31 mouse cellular contexts compared by ENCODE assay signal in the genomic region with DNA sequence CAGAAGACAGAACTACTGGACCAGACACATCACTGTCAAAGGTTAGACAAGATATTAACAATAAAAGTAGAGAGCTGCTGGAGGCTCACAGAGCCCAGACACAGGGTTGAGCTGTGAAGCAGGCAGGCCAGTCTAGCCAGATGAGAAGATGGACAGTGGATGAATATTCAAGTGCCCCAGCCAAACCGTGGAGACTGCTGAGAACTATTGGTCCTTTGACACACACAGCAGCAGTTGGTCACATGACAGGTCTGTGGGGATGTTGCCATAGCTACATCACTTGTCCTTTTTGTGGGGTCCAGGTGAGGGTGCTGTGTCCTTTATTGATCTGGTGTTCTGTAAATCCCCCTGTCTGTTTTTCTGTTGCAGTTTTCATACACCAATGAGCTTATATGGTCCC. TPM values are rescaled to one million over a fixed set of nuclear protein-coding genes. Genes with fewer than 3 reads are reported as not detected.
DNase-seq lines count a peak whose midpoint lies in the region; ATAC-seq and TF ChIP-seq lines count a peak whose summit lies in the region.
"Had no signal": no experiment of that assay in that cellular context is flagged by ENCODE, and none has a peak within 500 bp of the region (broad histone marks: within the 10 kb centered on the region; RNA-seq: fewer than 3 reads in every experiment).

No protein-coding gene starts in this region.

- H3K4me2 ChIP-seq in neural tube, embryonic 11.5 days (ENCODE audit: low read depth): no peak overlapping the region
- H3K4me2 ChIP-seq in neural tube, embryonic 15.5 days: no peak overlapping the region
- no peak overlapping the region for H3K4me2 ChIP-seq in forebrain, embryonic 14.5 days (ENCODE audit: low read length)
- H3K4me2 ChIP-seq in hindbrain, embryonic 16.5 days (ENCODE audit: low read length): no peak overlapping the region
- H3K4me2 ChIP-seq in midbrain, postnatal 0 days (ENCODE audit: low read depth, low read length, poor library complexity, severe bottlenecking): no peak overlapping the region
- H3K4me2 ChIP-seq in liver, embryonic 11.5 days: no peak overlapping the region
- H3K4me2 ChIP-seq: heart, embryonic 15.5 days; limb, embryonic 12.5 days; neural tube, embryonic 13.5 days had no signal

- WGBS in neural tube, embryonic 11.5 days: 0% methylated on average over 1 of the region's 1 CpGs
- 7% methylated on average over 1 of the region's 1 CpGs for WGBS in neural tube, embryonic 15.5 days
- WGBS in forebrain, embryonic 14.5 days: 0% methylated on average over 1 of the region's 1 CpGs
- WGBS in hindbrain, embryonic 16.5 days: 0% methylated on average over 1 of the region's 1 CpGs
- WGBS in midbrain, postnatal 0 days: 8% methylated on average over 1 of the region's 1 CpGs
- 14% methylated on average over 1 of the region's 1 CpGs for WGBS in liver, embryonic 11.5 days

- no peaks in the 10 kb centered on the region for H3K9me3 ChIP-seq in neural tube, embryonic 11.5 days (ENCODE audit: control insufficient read depth, low read length)
- no peaks in the 10 kb centered on the region for H3K9me3 ChIP-seq in neural tube, embryonic 15.5 days (replicated peaks)
- H3K9me3 ChIP-seq in forebrain, embryonic 14.5 days (replicated peaks; ENCODE audit: control insufficient read depth, low read length): no peaks in the 10 kb centered on the region
- no peaks in the 10 kb centered on the region for H3K9me3 ChIP-seq in hindbrain, embryonic 16.5 days (ENCODE audit: control insufficient read depth, low read length)
- H3K9me3 ChIP-seq in midbrain, postnatal 0 days (ENCODE audit: low read length): no peaks in the 10 kb centered on the region
- H3K9me3 ChIP-seq in liver, embryonic 11.5 days (ENCODE audit: control insufficient read depth, low read length): no peaks in the 10 kb centered on the region
- H3K9me3 ChIP-seq: heart, embryonic 15.5 days; neural tube, embryonic 13.5 days had no signal

- H3K36me3 ChIP-seq in neural tube, embryonic 11.5 days (ENCODE audit: control insufficient read depth, insufficient read depth, low read length): no peaks in the 10 kb centered on the region
- H3K36me3 ChIP-seq in neural tube, embryonic 15.5 days: no peaks in the 10 kb centered on the region
- H3K36me3 ChIP-seq in forebrain, embryonic 14.5 days (ENCODE audit: control insufficient read depth, insufficient read depth, low read length): no peaks in the 10 kb centered on the region
- no peaks in the 10 kb centered on the region for H3K36me3 ChIP-seq in hindbrain, embryonic 16.5 days (ENCODE audit: control insufficient read depth, insufficient read depth, low read length)
- H3K36me3 ChIP-seq in midbrain, postnatal 0 days (ENCODE audit: insufficient read depth, low read length): no peaks in the 10 kb centered on the region
- no peaks in the 10 kb centered on the region for H3K36me3 ChIP-seq in liver, embryonic 11.5 days (ENCODE audit: control insufficient read depth, insufficient read depth, low read length)
- H3K36me3 ChIP-seq: heart, embryonic 15.5 days; limb, embryonic 12.5 days; neural tube, embryonic 13.5 days had no signal

- H3K9ac ChIP-seq in neural tube, embryonic 11.5 days (ENCODE audit: low read length): no peak overlapping the region
- no peak overlapping the region for H3K9ac ChIP-seq in neural tube, embryonic 15.5 days (replicated peaks)
- H3K9ac ChIP-seq in forebrain, embryonic 14.5 days (ENCODE audit: low read length): no peak overlapping the region
- no peak overlapping the region for H3K9ac ChIP-seq in hindbrain, embryonic 16.5 days (ENCODE audit: low read depth, low read length)
- no peak overlapping the region for H3K9ac ChIP-seq in midbrain, postnatal 0 days (replicated peaks; ENCODE audit: low read length, poor library complexity, severe bottlenecking)
- H3K9ac ChIP-seq in liver, embryonic 11.5 days (ENCODE audit: low read depth, low read length): no peak overlapping the region
- H3K9ac ChIP-seq: heart, embryonic 15.5 days; limb, embryonic 12.5 days; liver, embryonic 14.5 days; neural tube, embryonic 13.5 days had no signal

- H3K27ac ChIP-seq in neural tube, embryonic 11.5 days (ENCODE audit: low read depth, low read length): no peak overlapping the region
- H3K27ac ChIP-seq in neural tube, embryonic 15.5 days (replicated peaks): no peak overlapping the region
- H3K27ac ChIP-seq in forebrain, embryonic 14.5 days (ENCODE audit: low read depth, low read length): no peak overlapping the region
- no peak overlapping the region for H3K27ac ChIP-seq in hindbrain, embryonic 16.5 days (ENCODE audit: low read depth, low read length)
- no peak overlapping the region for H3K27ac ChIP-seq in midbrain, postnatal 0 days (ENCODE audit: low read depth, low read length)
- no peak overlapping the region for H3K27ac ChIP-seq in liver, embryonic 11.5 days (ENCODE audit: low read depth, low read length)
- H3K27ac ChIP-seq: heart, embryonic 15.5 days; limb, embryonic 12.5 days; liver, embryonic 14.5 days; macrophage; neural tube, embryonic 13.5 days had no signal

- no peak for DNase-seq in neural tube, embryonic 11.5 days (ENCODE audit: low spot score)
- peak; percentile 40 for DNase-seq in forebrain, embryonic 14.5 days (ENCODE audit: low spot score)
- peak; percentile 47 for DNase-seq in midbrain, postnatal 0 days (ENCODE audit: low spot score)
- DNase-seq in liver, embryonic 11.5 days (ENCODE audit: low spot score): no peak
- DNase-seq in right cerebral cortex, postnatal 36 days (ENCODE audit: low spot score in 2 of 2): no peak
- DNase-seq in right cerebral cortex, adult 2 months (ENCODE audit: low spot score in 2 of 2): no peak
- DNase-seq: cerebellum, adult 9-10 months; gastrocnemius, postnatal 14 days; right cerebral cortex, postnatal 25 days; thymus, adult 2 months had no signal

- ATAC-seq in neural tube, embryonic 11.5 days (ENCODE audit: insufficient read depth, low FRiP score, low TSS enrichment): 0 out of 2 replicates have a peak, but pooled peaks have one; percentile 38
- no peak for ATAC-seq in neural tube, embryonic 15.5 days (ENCODE audit: low FRiP score)
- no peak for ATAC-seq in forebrain, embryonic 14.5 days
- peak; percentile 58; the same call in 1 of the 2 replicates for ATAC-seq in hindbrain, embryonic 16.5 days
- ATAC-seq in midbrain, postnatal 0 days (ENCODE audit: low FRiP score): peak; percentile 69
- no peak for ATAC-seq in liver, embryonic 11.5 days (replicated peaks; ENCODE audit: low FRiP score)
- ATAC-seq: intestine, embryonic 16.5 days had no signal

- no peak overlapping the region for H3K4me3 ChIP-seq in neural tube, embryonic 11.5 days (ENCODE audit: low read depth, low read length)
- no peak overlapping the region for H3K4me3 ChIP-seq in neural tube, embryonic 15.5 days (replicated peaks)
- no peak overlapping the region for H3K4me3 ChIP-seq in forebrain, embryonic 14.5 days (ENCODE audit: low read depth, low read length)
- H3K4me3 ChIP-seq in hindbrain, embryonic 16.5 days (ENCODE audit: low read length): no peak overlapping the region
- H3K4me3 ChIP-seq in midbrain, postnatal 0 days (ENCODE audit: low read depth, low read length): no peak overlapping the region
- no peak overlapping the region for H3K4me3 ChIP-seq in liver, embryonic 11.5 days (ENCODE audit: low read depth, low read length)
- H3K4me3 ChIP-seq: heart, embryonic 15.5 days; limb, embryonic 12.5 days; neural tube, embryonic 13.5 days had no signal

- peaks cover 33% of the 10 kb centered on the region for H3K27me3 ChIP-seq in neural tube, embryonic 11.5 days (ENCODE audit: control insufficient read depth, insufficient read depth, low read length)
- peaks cover 45% of the 10 kb centered on the region for H3K27me3 ChIP-seq in neural tube, embryonic 15.5 days (replicated peaks)
- peaks cover 31% of the 10 kb centered on the region for H3K27me3 ChIP-seq in forebrain, embryonic 14.5 days (replicated peaks; ENCODE audit: control insufficient read depth, insufficient read depth, low read length)
- H3K27me3 ChIP-seq in hindbrain, embryonic 16.5 days (replicated peaks; ENCODE audit: control insufficient read depth, insufficient read depth, low read length): peaks cover 19% of the 10 kb centered on the region
- peaks cover 18% of the 10 kb centered on the region for H3K27me3 ChIP-seq in midbrain, postnatal 0 days (ENCODE audit: insufficient read depth, low read length)
- peaks cover 42% of the 10 kb centered on the region for H3K27me3 ChIP-seq in liver, embryonic 11.5 days (replicated peaks; ENCODE audit: control insufficient read depth, insufficient read depth, low read length)

- TF ChIP-seq CTCF in midbrain, postnatal 0 days (IDR thresholded peaks at IDR 0.05): peak; percentile 40; the same call in 1 of the 2 replicates

- H3K4me1 ChIP-seq in neural tube, embryonic 11.5 days (ENCODE audit: control insufficient read depth, insufficient read depth, low read length): peaks cover 5% of the 10 kb centered on the region; the same call in 1 of the 2 replicates
- H3K4me1 ChIP-seq in neural tube, embryonic 15.5 days: peaks cover 11% of the 10 kb centered on the region
- peaks cover 5% of the 10 kb centered on the region; the same call in 1 of the 2 replicates for H3K4me1 ChIP-seq in forebrain, embryonic 14.5 days (ENCODE audit: control insufficient read depth, insufficient read depth, low read length)
- peaks cover 12% of the 10 kb centered on the region for H3K4me1 ChIP-seq in hindbrain, embryonic 16.5 days (ENCODE audit: control insufficient read depth, insufficient read depth, low read depth, low read length)
- no peaks in the 10 kb centered on the region for H3K4me1 ChIP-seq in midbrain, postnatal 0 days (ENCODE audit: insufficient read depth, low read length)
- H3K4me1 ChIP-seq in liver, embryonic 11.5 days (replicated peaks; ENCODE audit: control insufficient read depth, insufficient read depth, low read length): 0 out of 2 replicates have a peak, but pooled peaks cover 9% of the 10 kb centered on the region

RNA-seq across cellular contexts. Expression of gene Rem1, which starts 1.5 kb away (rescaled TPM):
- polyA plus RNA-seq in neural tube, embryonic 11.5 days (2014; fragmentation: Nextera tagmentation; extraction: Ambion mirVana): 0.58 TPM in 2 replicates
- polyA plus RNA-seq in neural tube, embryonic 15.5 days (2015; fragmentation: Nextera tagmentation; extraction: Ambion mirVana): 0.50 and 3.6 TPM in 2 replicates
- 0.34 and 0.53 TPM in 2 replicates for polyA plus RNA-seq in forebrain, embryonic 14.5 days (2014; fragmentation: Nextera tagmentation; extraction: Ambion mirVana)
- polyA plus RNA-seq in hindbrain, embryonic 16.5 days (2015; fragmentation: Nextera tagmentation; extraction: Ambion mirVana): 0.80 and 0.82 TPM in 2 replicates
- total RNA-seq in midbrain, postnatal 0 days (2014; rRNA removed): 0.16 and 0.33 TPM in 2 replicates
- 0.49 and 0.94 TPM in 2 replicates for polyA plus RNA-seq in midbrain, postnatal 0 days (2015; fragmentation: Nextera tagmentation; extraction: Ambion mirVana)
- 1.2 and 1.6 TPM in 2 replicates for polyA plus RNA-seq in liver, embryonic 11.5 days (2014; fragmentation: Nextera tagmentation; extraction: Ambion mirVana)
- total RNA-seq: hematopoietic stem cell, adult 5-6 weeks; monocyte, adult 5-6 weeks had no signal
- polyA plus RNA-seq: macrophage had no signal

RNA-seq across cellular contexts. Expression of gene Defb25, which starts 2.4 kb away (rescaled TPM):
- polyA plus RNA-seq in neural tube, embryonic 11.5 days (2014; fragmentation: Nextera tagmentation; extraction: Ambion mirVana): not detected in 2 replicates
- polyA plus RNA-seq in neural tube, embryonic 15.5 days (2015; fragmentation: Nextera tagmentation; extraction: Ambion mirVana): not detected in 2 replicates
- polyA plus RNA-seq in forebrain, embryonic 14.5 days (2014; fragmentation: Nextera tagmentation; extraction: Ambion mirVana): not detected in 2 replicates
- polyA plus RNA-seq in hindbrain, embryonic 16.5 days (2015; fragmentation: Nextera tagmentation; extraction: Ambion mirVana): not detected in 2 replicates
- not detected in 2 replicates for total RNA-seq in midbrain, postnatal 0 days (2014; rRNA removed)
- polyA plus RNA-seq in midbrain, postnatal 0 days (2015; fragmentation: Nextera tagmentation; extraction: Ambion mirVana): 0.79 and 1.2 TPM in 2 replicates
- polyA plus RNA-seq in liver, embryonic 11.5 days (2014; fragmentation: Nextera tagmentation; extraction: Ambion mirVana): not detected in 2 replicates
- total RNA-seq: heart, adult 8-10 months; hematopoietic stem cell, adult 5-6 weeks; layer of hippocampus, postnatal 10 days; left cerebral cortex, adult 8-10 months; monocyte, adult 5-6 weeks had no signal
- polyA plus RNA-seq: cortical plate, adult 2 months; embryonic facial prominence, embryonic 11.5 days; limb, embryonic 12.5 days; liver, embryonic 14.5 days; macrophage; neural tube, embryonic 13.5 days had no signal

RNA-seq across cellular contexts. Expression of gene Defb36, which starts 21.1 kb away (rescaled TPM):
- polyA plus RNA-seq in neural tube, embryonic 11.5 days (2014; fragmentation: Nextera tagmentation; extraction: Ambion mirVana): not detected in 2 replicates
- polyA plus RNA-seq in neural tube, embryonic 15.5 days (2015; fragmentation: Nextera tagmentation; extraction: Ambion mirVana): not detected in 2 replicates
- not detected in 2 replicates for polyA plus RNA-seq in forebrain, embryonic 14.5 days (2014; fragmentation: Nextera tagmentation; extraction: Ambion mirVana)
- not detected in 2 replicates for polyA plus RNA-seq in hindbrain, embryonic 16.5 days (2015; fragmentation: Nextera tagmentation; extraction: Ambion mirVana)
- not detected in 2 replicates for total RNA-seq in midbrain, postnatal 0 days (2014; rRNA removed)
- not detected in 2 replicates for polyA plus RNA-seq in midbrain, postnatal 0 days (2015; fragmentation: Nextera tagmentation; extraction: Ambion mirVana)
- not detected in 2 replicates for polyA plus RNA-seq in liver, embryonic 11.5 days (2014; fragmentation: Nextera tagmentation; extraction: Ambion mirVana)
- total RNA-seq: ES-E14; gastrocnemius, postnatal 14 days; heart, adult 8-10 months; hematopoietic stem cell, adult 5-6 weeks; layer of hippocampus, postnatal 10 days; left cerebral cortex, adult 8-10 months; monocyte, adult 5-6 weeks had no signal
- polyA plus RNA-seq: cortical plate, adult 2 months; embryonic facial prominence, embryonic 11.5 days; heart, embryonic 15.5 days; intestine, embryonic 16.5 days; large intestine, adult 2 months; limb, embryonic 12.5 days; liver, embryonic 14.5 days; lung, embryonic 16.5 days; macrophage; neural tube, embryonic 13.5 days; stomach, embryonic 16.5 days; thymus, adult 2 months had no signal

RNA-seq across cellular contexts. Expression of gene Defb45, which starts 26.1 kb away (rescaled TPM):
- polyA plus RNA-seq in neural tube, embryonic 11.5 days (2014; fragmentation: Nextera tagmentation; extraction: Ambion mirVana): not detected in 2 replicates
- polyA plus RNA-seq in neural tube, embryonic 15.5 days (2015; fragmentation: Nextera tagmentation; extraction: Ambion mirVana): not detected in 2 replicates
- not detected in 2 replicates for polyA plus RNA-seq in forebrain, embryonic 14.5 days (2014; fragmentation: Nextera tagmentation; extraction: Ambion mirVana)
- polyA plus RNA-seq in hindbrain, embryonic 16.5 days (2015; fragmentation: Nextera tagmentation; extraction: Ambion mirVana): not detected in 2 replicates
- not detected in 2 replicates for total RNA-seq in midbrain, postnatal 0 days (2014; rRNA removed)
- polyA plus RNA-seq in midbrain, postnatal 0 days (2015; fragmentation: Nextera tagmentation; extraction: Ambion mirVana): not detected in 2 replicates
- not detected in 2 replicates for polyA plus RNA-seq in liver, embryonic 11.5 days (2014; fragmentation: Nextera tagmentation; extraction: Ambion mirVana)
- total RNA-seq: adrenal gland, postnatal 36 days; ES-E14; gastrocnemius, postnatal 14 days; heart, adult 8-10 months; hematopoietic stem cell, adult 5-6 weeks; layer of hippocampus, postnatal 10 days; left cerebral cortex, adult 8-10 months; monocyte, adult 5-6 weeks had no signal
- polyA plus RNA-seq: cortical plate, adult 2 months; embryonic facial prominence, embryonic 11.5 days; heart, embryonic 15.5 days; intestine, embryonic 16.5 days; kidney, embryonic 16.5 days; large intestine, adult 2 months; limb, embryonic 12.5 days; liver, embryonic 14.5 days; lung, embryonic 16.5 days; macrophage; neural tube, embryonic 13.5 days; stomach, embryonic 16.5 days; thymus, adult 2 months had no signal

RNA-seq across cellular contexts. Expression of gene H13, which starts 44.0 kb away (rescaled TPM):
- polyA plus RNA-seq in neural tube, embryonic 11.5 days (2014; fragmentation: Nextera tagmentation; extraction: Ambion mirVana): 123 TPM in 2 replicates
- polyA plus RNA-seq in neural tube, embryonic 15.5 days (2015; fragmentation: Nextera tagmentation; extraction: Ambion mirVana): 152 and 155 TPM in 2 replicates
- 136 and 161 TPM in 2 replicates for polyA plus RNA-seq in forebrain, embryonic 14.5 days (2014; fragmentation: Nextera tagmentation; extraction: Ambion mirVana)
- 172 and 178 TPM in 2 replicates for polyA plus RNA-seq in hindbrain, embryonic 16.5 days (2015; fragmentation: Nextera tagmentation; extraction: Ambion mirVana)
- 166 and 173 TPM in 2 replicates for total RNA-seq in midbrain, postnatal 0 days (2014; rRNA removed)
- 175 and 182 TPM in 2 replicates for polyA plus RNA-seq in midbrain, postnatal 0 days (2015; fragmentation: Nextera tagmentation; extraction: Ambion mirVana)
- polyA plus RNA-seq in liver, embryonic 11.5 days (2014; fragmentation: Nextera tagmentation; extraction: Ambion mirVana): 88.6 and 92.1 TPM in 2 replicates

Comparison
In these comparisons a context has a peak if more than half of its experiments do, and no peak if none do; other contexts are left out.
1. ATAC-seq: peak in neural tube, embryonic 11.5 days (single experiment), hindbrain, embryonic 16.5 days (single experiment) and midbrain, postnatal 0 days (single experiment); none in neural tube, embryonic 15.5 days (single experiment), forebrain, embryonic 14.5 days (single experiment) and liver, embryonic 11.5 days (single experiment).
2. DNase-seq: peak in forebrain, embryonic 14.5 days (single experiment) and midbrain, postnatal 0 days (single experiment); none in neural tube, embryonic 11.5 days (single experiment), liver, embryonic 11.5 days (single experiment), right cerebral cortex, postnatal 36 days (0 of 2) and right cerebral cortex, adult 2 months (0 of 2).